Mouse (Mus musculus) kidney, embryonic 16.5 days (tissue): ENCODE results near the gene Snrnp35. TPM values are rescaled to one million over a fixed set of nuclear protein-coding genes. Genes with fewer than 3 reads are reported as not detected.

Experiments used
- ATAC-seq: fragments of 200-750 bp; cut with Nextera tagmentation; 2 replicates; pipeline ENCODE4 v1.8.0; 2017; ENCODE audit warnings: moderate TSS enrichment; ENCODE audit not compliant: low FRiP score, low TSS enrichment
- H3K27ac ChIP-seq: fragments of 300-500 bp; sonication (generic); 2 replicates; pipeline ENCODE4 v1.5.1; 2014; ENCODE audit warnings: low read length
- H3K27me3 ChIP-seq: fragments of 300-500 bp; sonication (generic); 2 replicates; pipeline ENCODE4 v1.6.1; 2014; ENCODE audit warnings: low read length, control low read depth, mixed read lengths; ENCODE audit not compliant: insufficient read depth
- H3K36me3 ChIP-seq: fragments of 300-500 bp; sonication (generic); 2 replicates; pipeline ENCODE4 v1.6.1; 2014; ENCODE audit warnings: low read length, control low read depth, mixed read lengths; ENCODE audit not compliant: insufficient read depth
- H3K4me1 ChIP-seq: fragments of 300-500 bp; sonication (generic); 2 replicates; pipeline ENCODE4 v1.6.1; 2014; ENCODE audit warnings: low read length, control low read depth, mixed read lengths; ENCODE audit not compliant: insufficient read depth
- H3K4me2 ChIP-seq: fragments of 300-500 bp; sonication (generic); replicated peaks from 2 replicates; pipeline ENCODE4 v1.6.1; 2014; ENCODE audit warnings: low read depth, low read length
- H3K4me3 ChIP-seq: fragments of 300-500 bp; sonication (generic); 2 replicates; pipeline ENCODE4 v1.5.1; 2014; ENCODE audit warnings: mild to moderate bottlenecking, low read length
- H3K9ac ChIP-seq: fragments of 300-500 bp; sonication (generic); replicated peaks from 2 replicates; pipeline ENCODE4 v1.6.1; 2014; ENCODE audit warnings: low read length
- H3K9me3 ChIP-seq: fragments of 300-500 bp; sonication (generic); 2 replicates; pipeline ENCODE4 v1.6.1; 2016; ENCODE audit warnings: low read length, control low read depth
- WGBS: fragments of 180-500 bp; shearing (Covaris S2); extraction: QIAGEN DNeasy Blood & Tissue Kit; methylation state at CpG from one replicate; pipeline ENCODE4 v1.1.7; 2014; 5-methylcytosine and 5-hydroxymethylcytosine counted together
- polyA plus RNA-seq: library from polyadenylated mRNA; unstranded; fragments of >200 nt; fragmentation: Nextera tagmentation; extraction: Ambion mirVana; gene quantifications from 2 replicates; pipeline ENCODE4 v1.2.1, GENCODE M21; 2015

Gene Snrnp35
- 27.4 and 29.4 TPM in 2 replicates for polyA plus RNA-seq

GRCm38 (mm10) chr5:124482966-124483654 lies at the start of gene Snrnp35:
Gene Snrnp35 (plus strand): TSS chr5:124483134.
- Histone ChIP-seq H3K9me3 (no peaks in the 10 kb centered on the region), H3K27me3 (no peaks in the 10 kb centered on the region), H3K4me1 (peaks cover 19% of the 10 kb centered on the region), H3K4me2 (peak within 1 kb of the TSS; percentile 77), H3K36me3 (0 out of 2 replicates have a peak, but pooled peaks cover 2% of the 10 kb centered on the region), H3K9ac (peak within 1 kb of the TSS; percentile 91), H3K4me3 (peak within 1 kb of the TSS; percentile 72), H3K27ac (peak within 1 kb of the TSS; percentile 100)
- WGBS, result under 1% methylated on average over 47 of the region's 48 CpGs
- ATAC-seq, result peak; percentile 97

GRCm38 (mm10) chr5:124438229-124438628 lies 44.7 kb upstream of the Snrnp35 start:
- no peaks in the 10 kb centered on the region for H3K9me3 ChIP-seq
- no peak overlapping the region for H3K4me3 ChIP-seq
- peaks cover 14% of the 10 kb centered on the region for H3K4me1 ChIP-seq
- H3K27ac ChIP-seq, result no peak overlapping the region
- no peaks in the 10 kb centered on the region for H3K27me3 ChIP-seq
- H3K36me3 ChIP-seq, result no peaks in the 10 kb centered on the region
- WGBS, result 94% methylated on average over 5 of the region's 5 CpGs
- no peak for ATAC-seq
- H3K4me2 ChIP-seq, result no peak overlapping the region
- no peak overlapping the region for H3K9ac ChIP-seq

GRCm38 (mm10) chr5:124438746-124439145 lies 44.2 kb upstream of the Snrnp35 start:
- Histone ChIP-seq H3K36me3 (no peaks in the 10 kb centered on the region), H3K4me2 (peak overlapping the region; percentile 77), H3K27me3 (no peaks in the 10 kb centered on the region), H3K9me3 (no peaks in the 10 kb centered on the region), H3K4me1 (peaks cover 14% of the 10 kb centered on the region), H3K27ac (peak overlapping the region; percentile 71), H3K4me3 (peak overlapping the region; percentile 76), H3K9ac (peak overlapping the region; percentile 48; the same call in 1 of the 2 replicates)
- ATAC-seq, result no peak
- WGBS, result 70% methylated on average over 5 of the region's 5 CpGs

GRCm38 (mm10) chr5:124439447-124440093 lies 43.4 kb upstream of the Snrnp35 start, which contains the start of gene Kmt5a:
Gene Kmt5a (plus strand): TSS chr5:124439930.
- no peaks in the 10 kb centered on the region for H3K9me3 ChIP-seq
- ATAC-seq, result peak; percentile 99
- H3K4me3 ChIP-seq, result peak within 1 kb of the TSS; percentile 76
- H3K36me3 ChIP-seq, result no peaks in the 10 kb centered on the region
- peaks cover 16% of the 10 kb centered on the region for H3K4me1 ChIP-seq
- peak within 1 kb of the TSS; percentile 77 for H3K4me2 ChIP-seq
- under 1% methylated on average over 34 of the region's 34 CpGs for WGBS
- H3K9ac ChIP-seq, result peak within 1 kb of the TSS; percentile 83
- peak within 1 kb of the TSS; percentile 97 for H3K27ac ChIP-seq
- H3K27me3 ChIP-seq, result no peaks in the 10 kb centered on the region

GRCm38 (mm10) chr5:124440094-124440701 lies 42.7 kb upstream of the Snrnp35 start:
- peak overlapping the region; percentile 83 for H3K9ac ChIP-seq
- no peaks in the 10 kb centered on the region for H3K9me3 ChIP-seq
- H3K4me1 ChIP-seq, result peaks cover 19% of the 10 kb centered on the region
- H3K27me3 ChIP-seq, result no peaks in the 10 kb centered on the region
- no peak for ATAC-seq
- no peaks in the 10 kb centered on the region for H3K36me3 ChIP-seq
- peak overlapping the region; percentile 76 for H3K4me3 ChIP-seq
- H3K4me2 ChIP-seq, result peak overlapping the region; percentile 77
- H3K27ac ChIP-seq, result peak overlapping the region; percentile 97
- under 1% methylated on average over 30 of the region's 30 CpGs for WGBS

GRCm38 (mm10) chr5:124442628-124443027 lies 40.3 kb upstream of the Snrnp35 start:
- no peak for ATAC-seq
- Histone ChIP-seq H3K4me2 (no peak overlapping the region), H3K9ac (no peak overlapping the region), H3K27ac (no peak overlapping the region), H3K36me3 (peaks cover 6% of the 10 kb centered on the region), H3K4me3 (no peak overlapping the region), H3K9me3 (no peaks in the 10 kb centered on the region), H3K4me1 (peaks cover 31% of the 10 kb centered on the region), H3K27me3 (no peaks in the 10 kb centered on the region)
- WGBS, result 92% methylated on average over 2 of the region's 2 CpGs

- Histone ChIP-seq H3K9me3 (no peaks in the 10 kb centered on the region), H3K27me3 (no peaks in the 10 kb centered on the region), H3K4me1 (peaks cover 25% of the 10 kb centered on the region), H3K27ac (peak overlapping the region; percentile 88), H3K4me3 (no peak overlapping the region), H3K4me2 (peak overlapping the region; percentile 86; the same call in 1 of the 2 replicates), H3K9ac (peak overlapping the region; percentile 92; the same call in 1 of the 2 replicates), H3K36me3 (peaks cover 19% of the 10 kb centered on the region)
- ATAC-seq, result no peak
- WGBS, result 76% methylated on average over 3 of the region's 3 CpGs
Measured at GRCm38 (mm10) chr5:124444208-124444607, 38.7 kb upstream of the Snrnp35 start.

GRCm38 (mm10) chr5:124444661-124445561 lies 38.0 kb upstream of the Snrnp35 start:
- H3K27ac ChIP-seq, result peak overlapping the region; percentile 88
- WGBS, result 4% methylated on average over 52 of the region's 66 CpGs
- H3K4me3 ChIP-seq, result peak overlapping the region; percentile 83
- H3K36me3 ChIP-seq, result peaks cover 25% of the 10 kb centered on the region
- ATAC-seq, result peak; percentile 89
- no peaks in the 10 kb centered on the region for H3K9me3 ChIP-seq
- peak overlapping the region; percentile 86 for H3K4me2 ChIP-seq
- H3K9ac ChIP-seq, result peak overlapping the region; percentile 92
- peaks cover 24% of the 10 kb centered on the region for H3K4me1 ChIP-seq
- H3K27me3 ChIP-seq, result no peaks in the 10 kb centered on the region
